Mouse (Mus musculus) ES-Bruce4 (cell line): ENCODE results near the gene Ppm1h. TPM values are rescaled to one million over a fixed set of nuclear protein-coding genes. Genes with fewer than 3 reads are reported as not detected.

ENCODE experiments used
- H3K27ac ChIP-seq: 2 replicates; pipeline ENCODE4 v1.5.1; 2012; ENCODE audit warnings: low read length, inconsistent platforms; ENCODE audit not compliant: insufficient read depth
- H3K27me3 ChIP-seq: 2 replicates; pipeline ENCODE4 v1.6.1; 2012; ENCODE audit warnings: mild to moderate bottlenecking, low read length, inconsistent platforms; ENCODE audit not compliant: control insufficient read depth, poor library complexity, insufficient read depth, severe bottlenecking
- H3K36me3 ChIP-seq: 2 replicates; pipeline ENCODE4 v1.6.1; 2012; ENCODE audit warnings: inconsistent platforms, mild to moderate bottlenecking, low read length, moderate library complexity; ENCODE audit not compliant: control insufficient read depth, poor library complexity, insufficient read depth, severe bottlenecking
- H3K4me1 ChIP-seq: one replicate; pipeline ENCODE4 v1.8.1; 2011; ENCODE audit warnings: low read length; ENCODE audit not compliant: control insufficient read depth, insufficient read depth
- H3K4me3 ChIP-seq: 2 replicates; pipeline ENCODE4 v1.5.1; 2011; ENCODE audit warnings: low read depth, mild to moderate bottlenecking, low read length
- H3K9ac ChIP-seq: 2 replicates; pipeline ENCODE4 v1.6.1; 2012; ENCODE audit warnings: low read depth, mild to moderate bottlenecking, inconsistent platforms; ENCODE audit not compliant: poor library complexity, severe bottlenecking
- H3K9me3 ChIP-seq: replicated peaks from 2 replicates; pipeline ENCODE4 v1.6.1; 2012; ENCODE audit warnings: mild to moderate bottlenecking, low read length, inconsistent platforms; ENCODE audit not compliant: control insufficient read depth, poor library complexity, insufficient read depth, severe bottlenecking
- CTCF ChIP-seq: IDR thresholded peaks from one replicate; pipeline ENCODE4 v1.8.1; 2011; ENCODE audit warnings: low read depth, low read length
- EP300 ChIP-seq: IDR thresholded peaks from 2 replicates; pipeline ENCODE4 v1.6.1; 2011; ENCODE audit warnings: low read depth, low read length; ENCODE audit not compliant: insufficient read depth
- POLR2A ChIP-seq: IDR thresholded peaks from one replicate; pipeline ENCODE4 v1.8.1; 2011; ENCODE audit warnings: low read length; ENCODE audit not compliant: insufficient read depth
- polyA plus RNA-seq: library from polyadenylated mRNA; stranded (reverse); fragments of >200 nt; gene quantifications from 2 replicates; pipeline ENCODE4 v1.2.4, GENCODE M21; 2011; ENCODE audit warnings: low read depth; ENCODE audit not compliant: missing spikeins, insufficient read depth, insufficient read length

The Ppm1h gene
- polyA plus RNA-seq, 1 experiment: 8.7 TPM

- H3K27me3 ChIP-seq: no peaks in the 10 kb centered on the region
- no peak overlapping the region for H3K9ac ChIP-seq
- H3K4me1 ChIP-seq: no peaks in the 10 kb centered on the region
- TF ChIP-seq POLR2A (no peak), EP300 (no peak), CTCF (no peak)
- no peak overlapping the region for H3K4me3 ChIP-seq
- no peak overlapping the region for H3K27ac ChIP-seq
- no peaks in the 10 kb centered on the region for H3K36me3 ChIP-seq
- H3K9me3 ChIP-seq: no peaks in the 10 kb centered on the region
Observed at GRCm38 (mm10) chr10:122860076-122860475, 181.5 kb downstream of the Ppm1h start.

- TF ChIP-seq CTCF (no peak), POLR2A (no peak), EP300 (no peak)
- no peak overlapping the region for H3K27ac ChIP-seq
- H3K9ac ChIP-seq: no peak overlapping the region
- no peaks in the 10 kb centered on the region for H3K27me3 ChIP-seq
- no peaks in the 10 kb centered on the region for H3K36me3 ChIP-seq
- H3K9me3 ChIP-seq: no peaks in the 10 kb centered on the region
- H3K4me1 ChIP-seq: no peaks in the 10 kb centered on the region
- no peak overlapping the region for H3K4me3 ChIP-seq
Observed at GRCm38 (mm10) chr10:122861696-122862385, 183.3 kb downstream of the Ppm1h start.

GRCm38 (mm10) chr10:122862386-122863023 lies 183.9 kb downstream of the Ppm1h start:
- H3K9ac ChIP-seq: no peak overlapping the region
- no peaks in the 10 kb centered on the region for H3K9me3 ChIP-seq
- no peaks in the 10 kb centered on the region for H3K4me1 ChIP-seq
- no peaks in the 10 kb centered on the region for H3K27me3 ChIP-seq
- H3K27ac ChIP-seq: no peak overlapping the region
- no peak overlapping the region for H3K4me3 ChIP-seq
- TF ChIP-seq POLR2A (no peak), EP300 (no peak), CTCF (no peak)
- no peaks in the 10 kb centered on the region for H3K36me3 ChIP-seq

GRCm38 (mm10) chr10:122869865-122870503 lies 191.4 kb downstream of the Ppm1h start:
- TF ChIP-seq POLR2A (no peak), EP300 (0 out of 2 replicates have a peak, but pooled peaks have one; percentile 49), CTCF (no peak)
- H3K9ac ChIP-seq: no peak overlapping the region
- no peaks in the 10 kb centered on the region for H3K36me3 ChIP-seq
- no peaks in the 10 kb centered on the region for H3K27me3 ChIP-seq
- H3K9me3 ChIP-seq: no peaks in the 10 kb centered on the region
- peaks cover 6% of the 10 kb centered on the region for H3K4me1 ChIP-seq
- H3K27ac ChIP-seq: peak overlapping the region; percentile 82
- H3K4me3 ChIP-seq: no peak overlapping the region

GRCm38 (mm10) chr10:122870848-122871494 lies 192.4 kb downstream of the Ppm1h start:
- TF ChIP-seq POLR2A: no peak
- no peak for TF ChIP-seq CTCF
- H3K4me3 ChIP-seq: no peak overlapping the region
- no peaks in the 10 kb centered on the region for H3K27me3 ChIP-seq
- H3K4me1 ChIP-seq: peaks cover 6% of the 10 kb centered on the region
- H3K27ac ChIP-seq: peak overlapping the region; percentile 38; the same call in 1 of the 2 replicates
- no peaks in the 10 kb centered on the region for H3K36me3 ChIP-seq
- H3K9ac ChIP-seq: no peak overlapping the region
- H3K9me3 ChIP-seq: no peaks in the 10 kb centered on the region

- Histone ChIP-seq H3K27ac (no peak overlapping the region), H3K9ac (no peak overlapping the region), H3K4me3 (no peak overlapping the region), H3K27me3 (no peaks in the 10 kb centered on the region), H3K36me3 (no peaks in the 10 kb centered on the region), H3K9me3 (no peaks in the 10 kb centered on the region), H3K4me1 (peaks cover 6% of the 10 kb centered on the region)
- TF ChIP-seq CTCF (no peak), EP300 (no peak), POLR2A (no peak)
Observed at GRCm38 (mm10) chr10:122872720-122873119, 194.2 kb downstream of the Ppm1h start.
